Mouse (Mus musculus) layer of hippocampus, adult 2 months (tissue): ENCODE measurements around the gene Avpr1b. TPM values are rescaled to one million over a fixed set of nuclear protein-coding genes. Genes with fewer than 3 reads are reported as not detected.
A peak's percentile ranks its signal among the peaks of the same experiment; 100 is the strongest.

ENCODE experiments used
- DNase-seq, 2 experiments: peaks; one replicate each; pipeline ENCODE4 v3.0.0; 2022; ENCODE audit warnings: low spot score in 2 of 2
- H3K27ac ChIP-seq: fragments of 200-600 bp; 2 replicates; pipeline ENCODE4 v1.8.1; 2022
- H3K4me3 ChIP-seq: fragments of 200-600 bp; 2 replicates; pipeline ENCODE4 v1.8.1; 2022; ENCODE audit warnings: mild to moderate bottlenecking
- CTCF ChIP-seq: fragments of 200-600 bp; conservative IDR thresholded peaks from 2 replicates; pipeline ENCODE4 v1.8.1; 2022; ENCODE audit warnings: antibody characterized with exemption, mild to moderate bottlenecking, moderate library complexity
- total RNA-seq, 2 experiments: library from RNA; stranded (reverse); gene quantifications; 2 replicates each; pipeline ENCODE4 v1.2.3; 2021

Avpr1b gene
- total RNA-seq, 2 experiments from 2014 or later = 0.20 to 0.37 TPM

DNA sequence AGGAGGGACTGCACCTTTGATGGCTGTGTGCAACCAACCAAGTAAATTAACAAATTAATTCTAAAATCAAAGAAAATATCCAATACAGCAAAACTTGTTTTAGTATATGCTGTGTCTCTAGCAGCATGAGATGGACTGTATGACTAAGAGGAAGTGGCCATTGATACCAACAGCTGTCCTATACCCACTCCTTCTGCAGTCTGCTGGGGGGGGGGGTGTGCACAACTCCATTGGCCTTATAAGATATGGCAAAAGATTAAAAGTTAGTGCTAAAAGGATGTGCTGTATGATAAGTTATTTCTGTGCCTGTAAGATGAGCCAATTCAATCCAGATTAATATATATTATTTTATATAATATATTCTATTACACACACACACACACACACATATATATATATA is 35.5 kb downstream of the Avpr1b start:
- no peak for DNase-seq
- Histone ChIP-seq H3K27ac (no peak overlapping the region), H3K4me3 (no peak overlapping the region)
- no peak for TF ChIP-seq CTCF

GRCm38 (mm10) chr1:131637791-131638540 is 38.9 kb downstream of the Avpr1b start, which contains the start of gene Ctse:
Ctse (plus strand) TSS chr1:131638306.
- Histone ChIP-seq H3K4me3 (no peak within 1 kb of the TSS), H3K27ac (no peak within 1 kb of the TSS)
- DNase-seq = no peak
- TF ChIP-seq CTCF = no peak

DNA sequence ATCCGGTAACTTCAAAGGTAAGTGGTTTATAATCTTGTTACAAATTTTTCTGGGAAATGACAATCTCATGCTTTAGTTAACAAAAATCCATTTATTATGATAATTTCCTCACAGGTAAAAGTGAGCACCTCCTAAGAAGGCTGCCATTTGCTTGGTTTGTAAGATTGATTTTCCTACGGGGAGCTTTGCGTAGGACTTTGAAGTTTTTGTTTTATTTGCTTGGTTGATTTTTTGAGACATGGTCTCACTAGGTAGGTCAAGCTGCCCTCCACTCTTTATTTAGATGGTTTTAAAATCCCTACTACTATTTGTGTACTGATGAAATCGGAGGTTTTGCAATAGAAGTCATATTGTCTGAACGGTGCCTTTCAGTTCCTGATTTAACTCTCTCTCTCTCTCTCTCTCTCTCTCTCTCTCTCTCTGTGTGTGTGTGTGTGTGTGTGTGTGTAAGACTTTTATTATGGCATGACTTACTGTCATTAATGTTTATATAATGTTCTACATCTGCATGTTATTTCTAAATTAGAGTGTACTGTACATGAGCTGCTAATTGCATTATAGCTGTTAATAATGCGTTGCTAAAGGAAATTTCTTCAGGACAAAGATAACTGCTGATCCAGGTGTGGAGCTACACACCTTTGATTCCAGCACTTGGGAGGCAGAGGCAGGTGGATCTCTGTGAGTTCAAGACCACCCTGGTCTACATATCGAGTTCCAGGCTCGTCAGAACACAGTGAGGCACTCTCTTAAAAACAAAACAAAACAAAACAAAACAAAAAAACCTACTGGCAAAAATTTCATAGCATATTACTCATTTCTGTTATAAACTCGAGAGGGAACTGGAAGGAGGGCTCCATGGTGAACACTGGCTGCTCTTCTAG is 39.7 kb downstream of the Avpr1b start:
- Histone ChIP-seq H3K27ac (no peak overlapping the region), H3K4me3 (no peak overlapping the region)
- DNase-seq = no peak
- TF ChIP-seq CTCF = no peak

GRCm38 (mm10) chr1:131640062-131640461 is 41.0 kb downstream of the Avpr1b start:
- H3K27ac ChIP-seq = no peak overlapping the region
- no peak for DNase-seq
- no peak overlapping the region for H3K4me3 ChIP-seq
- no peak for TF ChIP-seq CTCF

GRCm38 (mm10) chr1:131641565-131641964 is 42.5 kb downstream of the Avpr1b start:
- DNase-seq = no peak
- Histone ChIP-seq H3K4me3 (no peak overlapping the region), H3K27ac (no peak overlapping the region)
- no peak for TF ChIP-seq CTCF

DNA sequence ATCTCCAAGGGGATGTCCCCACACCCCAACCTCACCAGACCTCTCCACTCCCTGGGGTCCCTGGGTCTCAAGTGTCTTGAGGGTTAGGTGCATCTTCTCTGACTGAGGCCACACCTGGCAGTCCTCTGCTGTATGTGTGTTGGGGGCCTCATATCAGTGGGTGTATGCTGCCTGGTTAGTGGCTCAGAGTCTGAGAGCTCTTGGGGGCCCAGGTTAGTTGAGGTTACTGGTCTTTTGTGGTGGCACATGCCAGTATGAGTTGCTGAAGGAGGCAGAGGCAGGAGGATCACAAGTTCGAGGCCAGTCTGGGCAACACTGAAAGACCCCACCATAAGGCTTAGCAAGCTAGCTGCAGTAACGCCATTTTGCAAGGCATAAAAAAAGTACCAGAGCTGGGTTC is 43.2 kb downstream of the Avpr1b start:
- no peak overlapping the region for H3K27ac ChIP-seq
- H3K4me3 ChIP-seq = no peak overlapping the region
- no peak for TF ChIP-seq CTCF
- DNase-seq = no peak

DNA sequence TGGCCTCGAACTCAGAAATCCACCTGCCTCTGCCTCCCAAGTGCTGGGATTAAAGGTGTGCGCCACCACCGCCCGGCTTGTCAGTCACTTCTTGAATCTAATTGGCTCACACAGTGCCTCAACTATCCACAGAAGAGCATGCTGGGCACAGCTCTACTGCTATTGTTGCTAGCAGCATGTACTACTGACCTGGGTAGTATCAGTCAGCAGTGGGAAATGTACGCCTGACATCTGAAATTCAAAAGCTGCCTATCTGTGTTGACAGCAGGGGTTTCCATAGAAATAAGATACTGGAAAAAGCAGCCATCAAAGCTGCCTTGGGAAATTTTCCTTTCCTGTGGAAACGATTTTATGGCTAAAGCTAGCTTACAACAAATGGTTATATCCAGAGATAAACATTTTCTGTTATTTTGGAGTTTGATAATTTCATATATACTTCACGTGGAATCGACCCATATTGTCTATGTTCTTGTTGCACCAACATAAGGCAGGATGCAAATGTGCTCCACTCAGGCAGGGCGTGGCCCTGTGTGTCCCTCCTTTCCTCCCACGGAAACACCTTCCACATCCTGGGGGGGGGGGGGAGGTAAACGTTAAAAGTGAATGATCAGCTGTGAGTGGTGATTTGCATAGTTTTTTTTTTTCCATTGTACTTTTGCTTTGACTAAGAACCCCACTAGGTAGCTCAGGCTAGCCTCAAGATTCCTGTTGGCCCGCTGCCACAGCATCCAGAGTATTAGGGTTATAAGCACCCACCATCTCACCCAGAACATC is 53.8 kb downstream of the Avpr1b start:
- no peak for DNase-seq
- no peak overlapping the region for H3K27ac ChIP-seq
- H3K4me3 ChIP-seq = no peak overlapping the region
- TF ChIP-seq CTCF = no peak

DNA sequence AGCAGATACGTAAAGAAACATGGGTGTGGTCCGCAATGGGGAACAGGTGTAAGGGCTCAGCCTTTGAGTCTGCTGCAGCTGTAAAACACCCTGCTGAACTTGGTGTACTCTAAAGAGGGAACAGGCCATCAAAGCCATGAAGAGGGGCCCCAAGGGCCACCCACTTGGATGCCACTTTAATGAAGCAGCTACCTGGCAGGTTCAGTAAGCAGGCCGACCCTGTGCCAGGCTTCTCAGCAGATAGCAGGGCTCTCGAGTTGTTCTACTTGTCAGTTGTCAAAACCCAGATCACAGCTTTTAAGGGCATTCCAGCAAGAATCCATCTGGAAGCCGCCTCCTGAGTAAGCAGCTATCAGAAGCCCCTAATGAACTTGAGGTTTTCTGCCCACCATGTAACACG is 56.6 kb downstream of the Avpr1b start:
- TF ChIP-seq CTCF = no peak
- DNase-seq = no peak
- H3K27ac ChIP-seq = no peak overlapping the region

GRCm38 (mm10) chr1:131657945-131658354 is 58.9 kb downstream of the Avpr1b start:
- peak overlapping the region; percentile 40 for H3K4me3 ChIP-seq
- H3K27ac ChIP-seq = peak overlapping the region; percentile 90
- peak; percentile 95 for TF ChIP-seq CTCF
- DNase-seq = peak; percentile 91 to 93

More for the DNA sequence above, 56.6 kb downstream of the Avpr1b start:
- H3K4me3 ChIP-seq = no peak overlapping the region

GRCm38 (mm10) chr1:131659512-131660085 is 60.6 kb downstream of the Avpr1b start:
- no peak overlapping the region for H3K27ac ChIP-seq
- TF ChIP-seq CTCF = no peak

GRCm38 (mm10) chr1:131660266-131660665 is 61.2 kb downstream of the Avpr1b start:
- TF ChIP-seq CTCF = no peak
- DNase-seq = no peak
- Histone ChIP-seq H3K27ac (no peak overlapping the region), H3K4me3 (no peak overlapping the region)

More at GRCm38 (mm10) chr1:131659512-131660085, 60.6 kb downstream of the Avpr1b start:
- no peak for DNase-seq
- H3K4me3 ChIP-seq = no peak overlapping the region

GRCm38 (mm10) chr1:131660716-131661472 is 61.9 kb downstream of the Avpr1b start:
- H3K27ac ChIP-seq = no peak overlapping the region
- no peak for DNase-seq
- no peak overlapping the region for H3K4me3 ChIP-seq
- TF ChIP-seq CTCF = no peak

Other genes with a start within 250 kb of the Avpr1b start
- gene Srgap2, start 71.9 kb upstream of the Avpr1b start, total RNA-seq = 10 to 100 TPM; 83.4 to 92.0 TPM
- gene Fam72a, start 71.3 kb upstream of the Avpr1b start, total RNA-seq = 1 to 10 TPM in 1 of 2 experiments, under 1 TPM in 1; 0.88 to 1.7 TPM
- gene Ctse, start 39.1 kb downstream of the Avpr1b start, total RNA-seq = not detected
- gene Rab7b, start 89.5 kb downstream of the Avpr1b start, total RNA-seq = 1 to 10 TPM in 1 of 2 experiments, under 1 TPM in 1; 0.83 to 1.6 TPM
- gene Slc26a9, start 144.8 kb downstream of the Avpr1b start, total RNA-seq = under 1 TPM; 0.07 to 0.15 TPM
- gene Pm20d1, start 198.1 kb downstream of the Avpr1b start, total RNA-seq = 1 to 10 TPM; 2.0 to 2.9 TPM
- 10 to 100 TPM; 62.6 to 62.9 TPM for gene Slc41a1, start 228.3 kb downstream of the Avpr1b start, total RNA-seq